Mouse (Mus musculus): Measurements from ENCODE around the gene Ptprt.

DNA sequence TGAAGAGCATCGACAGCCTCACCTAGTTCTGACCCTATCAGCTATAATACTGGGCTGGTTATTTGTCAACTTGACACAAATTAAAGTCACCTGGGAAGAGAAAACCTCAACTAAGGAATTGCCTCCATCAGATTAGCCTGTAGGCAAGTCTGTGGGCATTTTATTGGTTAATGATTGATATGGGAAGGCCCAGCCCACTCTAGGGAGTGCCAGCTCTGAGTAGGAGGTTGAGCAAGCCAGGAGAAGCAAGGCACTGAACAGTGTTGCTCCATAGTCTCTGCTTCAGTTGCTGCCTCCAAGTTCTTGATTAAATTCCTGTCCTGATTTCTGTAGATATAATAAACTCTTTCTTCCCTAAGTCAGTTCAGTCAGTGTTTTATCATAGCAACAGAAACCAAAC is 488.4 kb downstream of the Ptprt start:
- no peak for TF ChIP-seq POLR2A (IDR thresholded peaks at IDR 0.05; ENCODE audit: extremely low read depth, insufficient read depth, low read length)
- no peak for TF ChIP-seq CTCF (IDR thresholded peaks at IDR 0.05; ENCODE audit: low read depth, low read length)
